Mouse (Mus musculus) layer of hippocampus, postnatal 36 days (tissue): ENCODE data around the gene Diaph3. TPM values are rescaled to one million over a fixed set of nuclear protein-coding genes. Genes with fewer than 3 reads are reported as not detected.

Experiments
- DNase-seq, 2 experiments: peaks; one replicate each; pipeline ENCODE4 v3.0.0; 2022
- total RNA-seq, 2 experiments: library from RNA; stranded (reverse); gene quantifications; 2 replicates each; pipeline ENCODE4 v1.2.3; 2021

The Diaph3 gene
- total RNA-seq, 2 experiments from 2014 or later, result 4.1 to 4.4 TPM

GRCm38 (mm10) chr14:86844075-86844474 lies 297.0 kb downstream of the Diaph3 start:
- DNase-seq, result no peak

DNA sequence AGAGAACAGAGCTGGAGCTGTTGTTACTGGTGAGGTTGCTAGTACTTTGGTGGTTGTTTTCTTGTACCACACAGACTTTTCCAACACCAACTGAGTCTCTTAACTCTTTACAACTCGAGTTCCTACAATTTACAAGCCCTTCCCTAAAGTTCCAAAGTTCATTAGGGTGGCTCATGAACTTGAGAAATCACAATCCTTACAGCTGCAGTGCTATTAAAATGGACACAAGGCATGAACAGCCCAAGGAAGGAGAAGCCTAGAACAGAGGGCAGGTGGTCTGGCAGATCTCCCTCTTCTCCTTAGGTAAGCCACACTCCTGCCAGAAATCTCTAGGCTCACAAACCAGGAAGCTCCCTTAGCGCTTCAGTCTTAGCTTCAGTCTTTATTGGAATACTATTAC lies 303.4 kb downstream of the Diaph3 start:
- DNase-seq, result no peak

DNA sequence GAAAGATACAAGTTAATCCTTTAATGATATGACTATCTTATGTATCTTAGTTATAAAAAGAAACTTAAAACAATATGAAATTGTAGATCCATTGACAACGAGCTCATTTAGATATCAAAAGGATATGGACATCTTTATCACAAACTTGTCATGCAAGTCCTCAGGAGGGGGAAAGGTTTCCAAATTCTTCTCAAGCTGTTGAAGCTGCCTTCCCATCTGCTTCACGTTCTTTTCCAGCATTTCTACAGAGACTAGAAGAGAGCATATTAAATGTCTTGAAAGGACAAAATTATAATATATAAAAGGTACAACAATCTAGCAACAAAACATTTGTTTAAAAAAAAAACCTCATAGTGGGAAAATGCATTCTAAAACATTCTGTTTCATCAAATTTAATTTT lies 306.2 kb downstream of the Diaph3 start:
- no peak for DNase-seq

- no peak for DNase-seq
Measured at GRCm38 (mm10) chr14:86834269-86834668, 306.8 kb downstream of the Diaph3 start.

- no peak for DNase-seq
Measured at GRCm38 (mm10) chr14:86833003-86833402, 308.0 kb downstream of the Diaph3 start.

GRCm38 (mm10) chr14:86816246-86816645 lies 324.8 kb downstream of the Diaph3 start:
- DNase-seq, result no peak

GRCm38 (mm10) chr14:86788880-86789641 lies 352.0 kb downstream of the Diaph3 start:
- DNase-seq, result no peak

GRCm38 (mm10) chr14:86786866-86787265 lies 354.2 kb downstream of the Diaph3 start:
- no peak for DNase-seq

GRCm38 (mm10) chr14:86781553-86782273 lies 359.3 kb downstream of the Diaph3 start:
- DNase-seq, result peak; percentile 17 to 37

DNA sequence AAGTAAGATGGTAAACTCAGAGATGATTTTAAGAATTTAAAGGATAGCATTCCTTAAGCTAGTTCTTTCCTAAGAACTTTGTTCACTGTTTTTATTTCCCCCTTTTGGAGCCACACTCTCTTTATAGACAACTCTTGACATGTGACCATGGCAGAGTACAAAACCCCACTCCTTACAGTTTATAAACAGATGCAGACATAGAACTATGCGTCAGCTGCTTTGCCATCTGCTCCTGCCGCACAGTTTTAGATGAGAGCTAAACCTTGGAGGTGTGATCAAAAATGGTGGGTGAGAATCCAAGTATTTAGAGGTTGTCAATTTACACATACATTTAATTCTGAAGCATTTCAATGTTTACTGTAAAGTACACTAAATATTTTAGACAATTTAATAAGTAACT lies 367.7 kb downstream of the Diaph3 start:
- DNase-seq, result peak in 1 of 2 experiments; percentile 24

DNA sequence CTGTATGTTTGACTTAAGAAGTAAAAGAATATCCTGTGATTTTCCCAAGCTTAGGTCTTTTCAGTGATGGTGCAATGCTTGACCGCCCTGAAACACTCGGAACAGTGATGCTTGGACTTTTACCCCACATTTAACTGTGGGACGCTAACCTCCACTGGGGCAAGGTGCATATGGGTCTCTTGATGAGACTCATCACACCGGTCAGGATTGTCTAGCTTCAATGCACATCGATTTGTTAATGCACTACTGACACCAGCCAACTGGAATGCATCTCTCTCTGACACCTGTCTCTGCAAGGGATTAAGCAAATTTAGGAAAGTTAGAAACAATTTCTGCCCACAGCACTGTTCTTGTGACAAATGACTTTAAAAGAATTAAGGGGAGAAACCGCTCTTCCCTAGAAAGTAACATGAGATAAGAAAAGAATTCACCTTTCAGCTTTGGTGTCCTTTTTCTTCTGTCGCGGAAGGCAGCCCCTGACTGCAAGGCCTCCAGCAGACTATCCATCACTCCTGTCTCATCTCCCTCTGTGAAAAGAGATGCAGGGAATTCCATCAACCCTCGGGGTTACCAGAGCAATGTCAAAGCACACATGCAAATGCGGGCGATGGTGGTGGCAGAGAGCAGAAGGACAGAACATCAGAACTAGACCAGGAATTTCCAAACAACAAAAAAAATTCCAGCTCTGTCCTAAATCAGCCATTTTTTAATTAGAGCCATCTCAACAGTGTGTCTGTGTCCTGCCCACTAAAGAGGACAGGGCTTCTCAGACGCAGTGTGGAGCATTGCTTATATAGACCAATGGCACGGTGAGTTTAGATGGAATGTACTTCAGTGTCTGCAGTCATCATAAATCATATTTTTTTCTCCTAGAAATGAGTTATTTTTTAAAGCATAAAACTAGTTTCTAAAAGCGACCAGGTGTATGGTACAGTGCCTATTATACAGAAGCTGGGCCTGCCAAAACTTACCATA lies 368.6 kb downstream of the Diaph3 start:
- DNase-seq, result no peak

DNA sequence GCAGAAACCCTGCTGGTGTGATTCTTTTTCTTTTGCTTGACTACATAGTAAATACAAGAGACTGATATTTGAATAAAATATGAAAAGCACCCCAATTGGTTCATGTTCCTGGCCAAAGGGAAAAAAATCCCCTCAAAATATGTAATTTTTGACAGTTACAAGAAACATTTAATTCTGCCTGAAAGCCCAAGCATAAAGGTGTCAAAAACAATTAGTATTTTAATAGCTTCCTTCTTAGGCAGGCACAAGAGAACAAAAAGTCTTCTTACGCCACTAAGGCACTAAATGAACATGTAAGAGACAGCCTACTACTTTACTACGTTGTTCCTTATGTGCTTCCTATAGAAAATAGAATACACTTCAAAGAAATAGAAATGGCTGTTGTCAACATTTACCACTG lies 376.7 kb downstream of the Diaph3 start:
- DNase-seq, result no peak

DNA sequence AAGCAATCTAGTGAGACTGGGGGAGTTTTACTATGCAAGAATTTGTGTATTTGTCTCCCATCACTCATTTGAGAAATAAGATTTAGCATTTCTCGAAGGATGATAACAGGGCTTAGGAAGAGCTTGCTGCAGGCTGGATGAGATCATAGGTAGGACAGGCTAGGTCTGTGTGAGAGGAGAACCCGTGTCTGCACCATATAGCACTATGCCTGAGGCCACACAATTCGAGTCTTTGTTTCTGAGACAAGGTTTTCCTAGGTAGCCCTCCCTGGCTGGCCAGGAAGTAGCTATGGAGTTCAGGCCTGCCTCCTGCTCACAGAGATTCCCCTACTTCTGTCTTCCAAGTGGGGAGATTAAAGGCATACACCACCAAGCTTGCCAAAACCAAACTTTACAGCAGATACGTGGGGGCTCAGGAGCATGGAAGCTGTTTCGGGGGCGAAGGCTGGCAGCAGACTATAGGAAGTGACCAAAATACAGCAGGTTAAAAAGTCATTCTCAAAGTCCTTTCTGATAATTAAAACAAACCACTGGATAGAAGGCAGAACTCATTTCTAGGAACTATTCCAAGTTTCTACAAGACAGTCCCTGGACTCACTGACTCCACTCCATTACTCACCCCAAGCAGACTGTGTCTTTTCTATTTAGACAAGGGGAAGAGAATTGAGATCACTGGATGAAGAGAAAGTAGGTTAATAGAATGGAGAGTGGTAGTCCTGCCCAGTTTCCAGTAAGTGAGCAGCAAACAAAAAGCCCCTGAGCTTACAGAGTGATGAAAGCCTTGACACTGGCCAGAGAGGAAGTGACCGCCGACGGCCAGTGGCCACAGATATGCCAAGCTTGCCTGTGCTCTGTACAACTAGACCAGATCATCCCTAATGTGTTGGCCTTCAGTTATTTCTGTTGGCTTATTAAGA lies 383.2 kb downstream of the Diaph3 start:
- DNase-seq, result no peak

GRCm38 (mm10) chr14:86757132-86757531 lies 383.9 kb downstream of the Diaph3 start:
- no peak for DNase-seq

DNA sequence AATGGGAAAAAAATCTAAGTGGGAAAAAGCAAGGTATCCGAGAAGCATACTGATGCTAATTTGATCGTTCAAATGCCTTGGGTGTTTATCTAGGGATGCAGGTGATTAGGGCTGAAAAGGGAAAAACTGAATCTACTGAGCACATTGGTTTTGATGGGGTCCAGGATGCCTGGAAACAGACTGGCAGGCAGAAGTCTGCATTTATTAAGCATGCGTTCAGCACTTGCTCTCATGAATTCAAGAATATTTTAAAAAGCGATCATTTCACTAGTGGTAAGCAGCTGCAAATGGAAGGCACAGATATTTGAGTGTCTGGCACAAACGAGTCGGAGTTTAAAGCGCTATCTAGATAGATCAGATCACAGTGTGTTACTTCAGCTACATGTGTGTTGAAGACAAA lies 390.7 kb downstream of the Diaph3 start:
- DNase-seq, result no peak

GRCm38 (mm10) chr14:86749425-86749824 lies 391.6 kb downstream of the Diaph3 start:
- no peak for DNase-seq

DNA sequence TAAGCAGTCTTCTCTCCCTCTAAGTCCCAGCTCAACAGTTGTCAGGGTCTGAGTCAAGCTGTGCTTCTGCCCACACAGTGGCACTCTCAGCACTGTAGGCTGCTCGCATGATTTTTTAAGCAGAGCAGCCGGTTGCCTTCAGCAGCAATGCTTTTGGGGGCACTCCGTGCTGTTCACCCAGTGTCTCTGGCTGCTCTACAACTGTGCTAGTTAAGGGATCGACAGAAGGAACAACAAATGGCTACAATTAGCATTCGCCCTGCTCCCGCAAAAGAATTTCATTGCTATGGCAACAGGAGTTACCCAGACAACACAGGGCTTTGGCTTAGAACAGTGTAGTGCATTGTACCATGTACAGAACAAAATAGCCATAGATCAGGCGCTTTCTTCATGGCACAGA lies 392.2 kb downstream of the Diaph3 start:
- peak; percentile 86 to 89 for DNase-seq

GRCm38 (mm10) chr14:86744523-86744922 lies 396.5 kb downstream of the Diaph3 start:
- DNase-seq, result no peak

DNA sequence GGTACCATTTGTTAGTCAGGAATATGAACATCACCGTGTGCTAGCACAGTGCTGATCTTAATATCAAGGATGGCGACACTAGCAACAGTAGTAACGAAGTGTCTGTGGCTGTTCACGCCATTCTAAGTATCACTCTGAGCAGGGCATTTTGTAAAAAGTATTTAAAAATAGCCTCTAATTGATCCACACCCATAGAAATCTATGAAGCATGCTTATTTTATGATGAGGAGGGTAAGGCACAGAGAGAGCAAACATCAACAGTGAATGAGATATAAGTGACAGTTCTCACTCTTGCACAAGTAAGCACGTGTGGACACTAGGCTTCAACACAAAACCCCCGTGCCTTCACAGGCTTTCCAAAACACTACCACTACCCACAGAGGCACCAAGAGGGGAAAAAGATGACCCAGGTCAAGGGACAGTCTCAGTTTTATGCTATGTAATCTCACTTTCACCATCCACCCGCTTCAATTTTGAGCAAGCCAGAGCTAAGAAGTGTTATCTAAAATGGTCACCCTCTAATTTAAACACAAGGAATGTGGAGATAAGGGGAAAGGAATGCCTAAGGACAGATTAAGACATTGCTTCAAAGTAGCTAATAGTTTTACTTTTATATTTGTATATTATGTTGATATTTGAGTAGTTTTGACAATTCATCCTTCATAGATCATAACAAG lies 399.0 kb downstream of the Diaph3 start:
- no peak for DNase-seq

DNA sequence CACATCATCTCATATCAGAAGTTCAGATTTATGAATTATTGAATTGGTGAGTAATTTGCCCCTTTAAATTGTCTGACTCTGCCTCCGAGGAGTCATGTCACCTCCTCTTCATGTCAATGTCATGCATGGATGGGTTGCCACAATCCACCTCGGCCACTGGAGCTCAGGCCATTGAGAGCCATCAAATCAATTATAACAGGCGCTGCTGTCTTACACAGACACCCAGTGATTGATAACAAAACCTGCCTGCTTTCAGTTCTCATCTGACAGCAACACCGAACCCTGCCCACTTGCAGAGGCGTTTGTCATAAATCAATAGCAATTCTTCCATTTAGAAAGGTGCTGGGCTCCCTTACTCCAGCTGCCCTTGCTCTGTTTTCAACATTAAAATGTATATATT lies 402.1 kb downstream of the Diaph3 start:
- DNase-seq, result no peak

GRCm38 (mm10) chr14:86736646-86737045 lies 404.4 kb downstream of the Diaph3 start:
- no peak for DNase-seq
